Mouse (Mus musculus) C2C12 (cell line): ENCODE measurements around the gene Olfr325. TPM values are rescaled to one million over a fixed set of nuclear protein-coding genes. Genes with fewer than 3 reads are reported as not detected.

Experiments used
- H3K27me3 ChIP-seq: one replicate; pipeline ENCODE4 v1.6.1; 2011; ENCODE audit not compliant: control insufficient read depth, insufficient read depth, insufficient read length
- H3K36me3 ChIP-seq: one replicate; pipeline ENCODE4 v1.6.1; 2011; ENCODE audit not compliant: control insufficient read depth, insufficient read depth
- H3K4me3 ChIP-seq: one replicate; pipeline ENCODE4 v1.5.1; 2011; ENCODE audit warnings: mild to moderate bottlenecking, control low read depth; ENCODE audit not compliant: poor library complexity, insufficient read depth, severe bottlenecking
- H3K79me2 ChIP-seq: one replicate; pipeline ENCODE4 v1.6.1; 2011; ENCODE audit not compliant: control insufficient read depth, insufficient read depth
- H3K79me3 ChIP-seq: one replicate; pipeline ENCODE4 v1.6.1; 2011; ENCODE audit warnings: low read depth, control low read depth
- H3ac ChIP-seq: one replicate; pipeline ENCODE3; 2011; ENCODE audit warnings: low read depth; ENCODE audit not compliant: control insufficient read depth, insufficient read length
- CEBPB ChIP-seq: IDR thresholded peaks from one replicate; pipeline ENCODE4 v1.6.1; 2011; ENCODE audit warnings: low read depth, mild to moderate bottlenecking, control low read depth, moderate library complexity
- CTCF ChIP-seq: IDR thresholded peaks from one replicate; pipeline ENCODE4 v1.5.1; 2011; ENCODE audit not compliant: control insufficient read depth, insufficient read depth, insufficient read length
- FOSL1 ChIP-seq: IDR thresholded peaks from one replicate; pipeline ENCODE4 v1.8.0; 2011; ENCODE audit warnings: mild to moderate bottlenecking, low read length; ENCODE audit not compliant: poor library complexity, insufficient read depth, severe bottlenecking
- MAX ChIP-seq: IDR thresholded peaks from one replicate; pipeline ENCODE4 v1.6.1; 2011; ENCODE audit warnings: mild to moderate bottlenecking, control low read depth
- MYOD1 ChIP-seq: IDR thresholded peaks from one replicate; pipeline ENCODE4 v1.6.1; 2011; ENCODE audit warnings: low read depth; ENCODE audit not compliant: control insufficient read depth, insufficient read length
- MYOG ChIP-seq: IDR thresholded peaks from one replicate; pipeline ENCODE4 v1.6.1; 2011; ENCODE audit not compliant: control insufficient read depth, insufficient read length; ENCODE audit errors: extremely low read depth
- USF1 ChIP-seq: IDR thresholded peaks from one replicate; pipeline ENCODE4 v1.6.1; 2011; ENCODE audit warnings: low read depth, mild to moderate bottlenecking, control low read depth, moderate library complexity
- polyA plus RNA-seq: library from polyadenylated mRNA; unstranded; fragments of >200 nt; fragmentation: generic; extraction: Trizol; gene quantifications from one replicate; pipeline ENCODE4 v1.2.1, GENCODE M21; 2012; ENCODE audit warnings: missing spikeins

Olfr325 gene
- polyA plus RNA-seq, 1 experiment: not detected

- no peak overlapping the region for H3K4me3 ChIP-seq
- no peaks in the 10 kb centered on the region for H3K27me3 ChIP-seq
- H3ac ChIP-seq: no peak overlapping the region
- no peaks in the 10 kb centered on the region for H3K36me3 ChIP-seq
- TF ChIP-seq CEBPB (no peak), CTCF (peak; percentile 45), MAX (no peak)
- no peaks in the 10 kb centered on the region for H3K79me3 ChIP-seq
- no peaks in the 10 kb centered on the region for H3K79me2 ChIP-seq
Observed at GRCm38 (mm10) chr11:58587898-58588348, 10.4 kb downstream of the Olfr325 start.

GRCm38 (mm10) chr11:58588620-58589250 is 11.2 kb downstream of the Olfr325 start:
- TF ChIP-seq MYOG: no peak
- H3K79me3 ChIP-seq: no peaks in the 10 kb centered on the region
- no peak overlapping the region for H3K4me3 ChIP-seq
- no peaks in the 10 kb centered on the region for H3K27me3 ChIP-seq
- no peaks in the 10 kb centered on the region for H3K36me3 ChIP-seq
- no peak overlapping the region for H3ac ChIP-seq
- no peaks in the 10 kb centered on the region for H3K79me2 ChIP-seq

GRCm38 (mm10) chr11:58594814-58595213 is 17.3 kb downstream of the Olfr325 start, which contains the start of gene Olfr324:
Gene Olfr324, plus strand, starts transcription at chr11:58595114.
- H3K4me3 ChIP-seq: no peak within 1 kb of the TSS
- H3K36me3 ChIP-seq: no peaks in the 10 kb centered on the region
- TF ChIP-seq CTCF: no peak
- TF ChIP-seq USF1: no peak
- TF ChIP-seq FOSL1: no peak
- TF ChIP-seq MYOG: no peak
- no peak for TF ChIP-seq MYOD1
- no peak for TF ChIP-seq CEBPB
- no peak for TF ChIP-seq MAX
- H3K79me3 ChIP-seq: no peaks in the 10 kb centered on the region
- H3ac ChIP-seq: no peak within 1 kb of the TSS
- H3K27me3 ChIP-seq: no peaks in the 10 kb centered on the region
- H3K79me2 ChIP-seq: no peaks in the 10 kb centered on the region

- TF ChIP-seq CEBPB: no peak
- TF ChIP-seq MAX: no peak
- no peak for TF ChIP-seq USF1
- no peak overlapping the region for H3K4me3 ChIP-seq
Observed at GRCm38 (mm10) chr11:58597837-58598236, 20.3 kb downstream of the Olfr325 start.

GRCm38 (mm10) chr11:58602062-58602461 is 24.5 kb downstream of the Olfr325 start:
- no peak for TF ChIP-seq USF1
- TF ChIP-seq FOSL1: no peak
- TF ChIP-seq MYOD1: no peak
- no peak for TF ChIP-seq MYOG
- TF ChIP-seq MAX: no peak
- no peak for TF ChIP-seq CEBPB
- no peak for TF ChIP-seq CTCF
- no peaks in the 10 kb centered on the region for H3K79me2 ChIP-seq
- H3K36me3 ChIP-seq: no peaks in the 10 kb centered on the region
- H3K27me3 ChIP-seq: no peaks in the 10 kb centered on the region
- no peak overlapping the region for H3ac ChIP-seq
- H3K4me3 ChIP-seq: no peak overlapping the region
- H3K79me3 ChIP-seq: no peaks in the 10 kb centered on the region

More at GRCm38 (mm10) chr11:58597837-58598236, 20.3 kb downstream of the Olfr325 start:
- Histone ChIP-seq H3K36me3 (no peaks in the 10 kb centered on the region), H3K27me3 (no peaks in the 10 kb centered on the region), H3ac (no peak overlapping the region), H3K79me2 (no peaks in the 10 kb centered on the region), H3K79me3 (no peaks in the 10 kb centered on the region)

- no peak for TF ChIP-seq MYOD1
- TF ChIP-seq MAX: no peak
- TF ChIP-seq FOSL1: no peak
- no peak for TF ChIP-seq USF1
- TF ChIP-seq CTCF: no peak
- TF ChIP-seq MYOG: no peak
- no peak for TF ChIP-seq CEBPB
- Histone ChIP-seq H3ac (no peak overlapping the region), H3K79me3 (no peaks in the 10 kb centered on the region), H3K36me3 (no peaks in the 10 kb centered on the region), H3K4me3 (no peak overlapping the region), H3K79me2 (no peaks in the 10 kb centered on the region), H3K27me3 (no peaks in the 10 kb centered on the region)
Observed at GRCm38 (mm10) chr11:58602800-58603560, 25.4 kb downstream of the Olfr325 start.
